Mouse (Mus musculus) sigmoid colon, adult 10 weeks (tissue): ENCODE measurements around the gene Aldh3a1. TPM values are rescaled to one million over a fixed set of nuclear protein-coding genes. Genes with fewer than 3 reads are reported as not detected.

Experiments
- polyA plus RNA-seq: library from polyadenylated mRNA; stranded (reverse); fragments of 350-450 nt; fragmentation: Illumina TruSeq; extraction: RNeasy Lipid Tissue Mini Kit (QIAGEN cat#74804); gene quantifications from one replicate; pipeline ENCODE4 v1.2.3, GENCODE M21; 2014; ENCODE audit warnings: low read depth, low replicate concordance

Aldh3a1 gene
- polyA plus RNA-seq: 0.57 TPM

DNA sequence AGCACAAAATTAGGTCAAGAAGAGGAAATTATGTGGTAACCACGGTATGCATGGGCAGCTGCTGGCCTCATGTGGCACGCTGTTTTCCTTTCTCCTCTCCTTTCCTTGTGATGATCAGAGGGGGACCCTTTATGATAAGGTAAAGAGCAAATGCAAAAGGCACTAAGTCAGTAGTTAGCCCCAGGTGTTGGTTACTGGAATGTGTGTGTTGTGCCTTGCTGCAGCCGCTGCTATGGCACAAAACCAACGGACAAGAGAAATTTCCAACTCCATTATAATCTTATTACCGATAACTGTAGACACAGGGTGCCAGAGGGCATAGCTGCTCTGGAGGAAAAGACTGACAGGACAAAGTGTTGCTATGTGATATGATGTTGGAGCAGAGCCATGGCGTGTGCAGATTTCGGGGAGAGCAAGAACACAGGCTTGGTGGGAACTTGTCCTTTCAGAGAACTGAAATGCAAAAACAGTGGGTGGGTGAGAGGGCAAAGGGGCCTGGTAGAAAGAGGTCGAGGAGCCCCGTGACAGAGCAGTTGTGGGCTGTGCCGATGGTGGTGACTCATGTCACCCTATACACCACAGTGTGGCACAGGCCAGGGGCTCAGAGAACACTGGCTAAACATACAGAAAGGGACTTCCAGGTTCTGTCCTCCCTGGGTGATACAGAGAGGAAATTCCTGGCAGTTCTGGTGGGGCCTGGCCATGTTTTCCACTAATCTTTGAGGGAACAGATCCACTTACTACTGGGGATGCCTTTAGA, at the start of gene Aldh3a1:
Gene Aldh3a1, plus strand, starts transcription at position 51 of the 760 bp plus-strand sequence.

DNA sequence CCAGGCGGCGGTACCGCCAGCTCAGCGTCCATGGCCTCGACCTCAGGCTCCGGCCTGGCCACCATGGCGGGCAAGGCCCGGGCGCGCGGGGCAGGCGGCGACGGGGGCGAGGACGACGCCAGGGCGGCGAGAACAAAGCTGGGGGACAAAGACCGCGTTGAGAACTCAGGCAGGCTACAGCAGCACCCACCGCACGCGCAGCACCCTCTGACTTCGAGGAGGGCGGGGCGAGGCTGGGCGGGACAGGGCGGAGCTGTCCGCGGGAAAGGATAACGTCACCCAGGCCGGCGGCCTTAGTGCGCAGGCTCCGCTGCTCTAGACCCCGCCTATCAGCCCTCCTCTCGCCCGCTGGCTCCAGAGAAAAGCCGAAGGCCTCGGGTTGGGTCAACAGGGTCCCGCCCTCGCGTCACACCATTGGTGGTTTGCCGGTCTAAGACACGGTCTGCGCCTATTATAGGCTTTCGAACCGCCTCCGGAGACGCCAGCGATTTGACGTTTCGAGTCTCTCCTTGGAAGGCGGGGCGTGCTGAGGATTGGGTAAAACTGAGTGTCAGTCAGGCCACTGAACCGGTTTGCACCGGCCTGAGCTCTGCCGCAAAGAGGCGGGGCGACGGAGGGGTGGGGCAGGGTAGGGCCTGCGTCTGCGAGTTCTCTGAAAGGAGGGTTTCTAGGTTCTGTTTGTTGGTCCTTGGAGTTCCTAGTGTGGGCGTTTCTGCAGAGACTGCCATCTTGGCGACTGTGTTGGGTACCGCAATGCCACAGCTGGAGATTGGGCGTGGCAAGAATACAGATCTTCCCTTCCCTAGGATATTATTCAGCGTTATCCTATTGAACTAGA, 32.3 kb upstream of the Aldh3a1 start, which contains the start of gene Usp22:
Gene Usp22, minus strand, starts transcription at position 235 of the 838 bp plus-strand sequence.

GRCm38 (mm10) chr11:61266551-61267533, 59.5 kb downstream of the Aldh3a1 start, which contains the start of gene Aldh3a2:
Gene Aldh3a2, minus strand, starts transcription at chr11:61267464.

Other genes starting within 250 kb of the Aldh3a1 start
- not detected for gene Kcnj12, start 185.0 kb upstream of the Aldh3a1 start, polyA plus RNA-seq
- 4.3 TPM for gene Tnfrsf13b, start 80.8 kb upstream of the Aldh3a1 start, polyA plus RNA-seq
- gene Usp22, start 32.5 kb upstream of the Aldh3a1 start, polyA plus RNA-seq: 19.2 TPM
- 105 TPM for gene Aldh3a2, start 59.9 kb downstream of the Aldh3a1 start, polyA plus RNA-seq
- gene Slc47a2, start 135.3 kb downstream of the Aldh3a1 start, polyA plus RNA-seq: not detected
- 0.79 TPM for gene Slc47a1, start 170.8 kb downstream of the Aldh3a1 start, polyA plus RNA-seq
- not detected for gene Rnf112, start 246.6 kb downstream of the Aldh3a1 start, polyA plus RNA-seq